Mouse (Mus musculus): Measurements from ENCODE around the gene Pigk. TPM values are rescaled to one million over a fixed set of nuclear protein-coding genes. Genes with fewer than 3 reads are reported as not detected.

Gene Pigk
- polyA plus RNA-seq, 1 experiment from 2014 or later: 44.3 TPM

DNA sequence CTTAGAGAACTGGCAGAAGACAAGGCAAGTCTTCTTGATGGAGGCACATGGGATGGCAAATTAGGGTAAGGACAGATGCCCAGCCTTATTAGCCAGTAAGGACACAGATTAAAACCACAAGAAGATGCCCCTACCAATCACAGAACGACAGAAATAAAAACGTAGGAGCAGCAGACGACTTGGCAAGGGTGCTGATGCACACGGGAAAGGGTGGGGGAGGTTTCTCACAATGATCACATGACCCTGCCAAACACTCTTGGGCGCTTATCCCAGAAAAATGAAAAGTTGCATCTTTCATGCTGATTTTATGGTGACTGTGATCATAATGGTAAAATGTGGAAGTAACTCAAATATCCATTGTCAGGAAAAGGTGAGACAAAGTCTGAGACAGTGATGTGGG lies 193.2 kb downstream of the Pigk start:
- 72% methylated on average over 5 of the region's 5 CpGs for WGBS
- no peaks in the 10 kb centered on the region for H3K27me3 ChIP-seq (ENCODE audit: control insufficient read depth, insufficient read depth, low read length)
- H3K36me3 ChIP-seq (ENCODE audit: control insufficient read depth, insufficient read depth, low read length): no peaks in the 10 kb centered on the region
- H3K9ac ChIP-seq (ENCODE audit: low read length): no peak overlapping the region
- no peak overlapping the region for H3K27ac ChIP-seq (replicated peaks in 1 of 2; ENCODE audit: control insufficient read depth in 1 of 2, insufficient read depth in 1 of 2, low read depth in 2 of 2, low read length in 2 of 2)
- H3K4me1 ChIP-seq (ENCODE audit: control insufficient read depth in 2 of 2, insufficient read depth in 2 of 2, low read length in 2 of 2): no peaks in the 10 kb centered on the region; a peak in 1 of 4 replicates
- H3K9me3 ChIP-seq (ENCODE audit: control insufficient read depth, low read length): no peaks in the 10 kb centered on the region
- no peak overlapping the region for H3K4me2 ChIP-seq (ENCODE audit: low read length)
- no peak for ATAC-seq (ENCODE audit: insufficient number of reproducible peaks, insufficient read depth, low FRiP score, low read depth)
- no peak overlapping the region for H3K4me3 ChIP-seq (ENCODE audit: control insufficient read depth in 1 of 2, insufficient read depth in 1 of 2, low read depth in 1 of 2, low read length in 2 of 2)

DNA sequence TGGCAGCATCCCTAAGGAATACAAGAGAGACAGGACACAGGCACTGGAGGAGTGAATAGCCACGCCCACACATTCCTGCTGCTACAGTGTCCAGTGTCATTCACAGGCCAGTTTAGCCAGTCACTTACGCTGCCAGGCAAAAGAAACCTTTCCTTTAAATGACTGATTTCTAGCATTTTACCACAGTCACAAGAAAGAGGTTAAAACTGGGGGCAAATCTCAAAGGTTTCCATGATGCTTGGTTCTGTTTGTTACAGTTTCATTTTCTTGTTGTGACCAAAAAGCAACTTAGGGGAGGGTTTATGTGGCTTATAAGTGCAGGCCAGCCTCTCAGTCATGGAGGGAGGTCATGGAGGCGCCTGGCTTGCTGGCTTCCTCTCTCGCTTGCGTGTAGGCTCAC lies 193.8 kb downstream of the Pigk start:
- peaks cover 0 to 2% of the 10 kb centered on the region in 2 experiments; a peak in 1 of 4 replicates for H3K4me1 ChIP-seq (ENCODE audit: control insufficient read depth in 2 of 2, insufficient read depth in 2 of 2, low read length in 2 of 2)
- 66% methylated on average over 5 of the region's 5 CpGs for WGBS
- ATAC-seq (ENCODE audit: insufficient number of reproducible peaks, insufficient read depth, low FRiP score, low read depth): no peak
- H3K4me3 ChIP-seq (ENCODE audit: control insufficient read depth in 1 of 2, insufficient read depth in 1 of 2, low read depth in 1 of 2, low read length in 2 of 2): no peak overlapping the region
- no peaks in the 10 kb centered on the region for H3K9me3 ChIP-seq (ENCODE audit: control insufficient read depth, low read length)
- no peak overlapping the region for H3K4me2 ChIP-seq (ENCODE audit: low read length)
- H3K36me3 ChIP-seq (ENCODE audit: control insufficient read depth, insufficient read depth, low read length): no peaks in the 10 kb centered on the region
- H3K9ac ChIP-seq (ENCODE audit: low read length): no peak overlapping the region
- no peaks in the 10 kb centered on the region for H3K27me3 ChIP-seq (ENCODE audit: control insufficient read depth, insufficient read depth, low read length)
- H3K27ac ChIP-seq (replicated peaks in 1 of 2; ENCODE audit: control insufficient read depth in 1 of 2, insufficient read depth in 1 of 2, low read depth in 2 of 2, low read length in 2 of 2): no peak overlapping the region

DNA sequence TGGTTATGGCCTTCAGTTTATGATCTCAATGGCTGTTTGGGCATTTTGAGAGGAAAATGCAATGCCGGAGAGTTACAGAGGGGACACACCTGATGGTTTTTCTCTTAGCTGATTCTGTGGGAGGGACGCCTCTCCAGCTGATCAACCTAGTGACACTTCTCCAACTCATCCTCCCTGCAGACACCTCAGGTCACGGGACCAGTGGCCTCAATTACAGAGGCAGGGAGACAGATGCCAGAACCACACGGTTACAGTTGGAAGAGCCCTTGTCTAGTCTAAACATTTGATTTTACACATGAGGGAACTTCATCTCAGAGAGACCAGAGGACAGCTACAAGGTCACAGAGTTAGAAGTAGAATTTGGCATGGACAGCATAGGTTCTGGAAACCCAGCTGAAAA lies 197.7 kb downstream of the Pigk start:
- no peak for ATAC-seq (ENCODE audit: insufficient number of reproducible peaks, insufficient read depth, low FRiP score, low read depth)
- H3K27me3 ChIP-seq (ENCODE audit: control insufficient read depth, insufficient read depth, low read length): no peaks in the 10 kb centered on the region
- WGBS: 79% methylated on average over 4 of the region's 4 CpGs

GRCm38 (mm10) chr3:152912216-152913101 lies 198.6 kb downstream of the Pigk start:
- Histone ChIP-seq H3K4me1 (ENCODE audit: control insufficient read depth in 2 of 2, insufficient read depth in 2 of 2, low read length in 2 of 2) (peaks cover 0 to 2% of the 10 kb centered on the region in 2 experiments; a peak in 1 of 4 replicates), H3K9ac (ENCODE audit: low read length) (no peak overlapping the region), H3K4me3 (ENCODE audit: control insufficient read depth in 1 of 2, insufficient read depth in 1 of 2, low read depth in 1 of 2, low read length in 2 of 2) (no peak overlapping the region), H3K27ac (replicated peaks in 1 of 2; ENCODE audit: control insufficient read depth in 1 of 2, insufficient read depth in 1 of 2, low read depth in 2 of 2, low read length in 2 of 2) (no peak overlapping the region), H3K4me2 (ENCODE audit: low read length) (no peak overlapping the region), H3K9me3 (ENCODE audit: control insufficient read depth, low read length) (no peaks in the 10 kb centered on the region), H3K27me3 (ENCODE audit: control insufficient read depth, insufficient read depth, low read length) (no peaks in the 10 kb centered on the region), H3K36me3 (ENCODE audit: control insufficient read depth, insufficient read depth, low read length) (no peaks in the 10 kb centered on the region)
- WGBS: 74% methylated on average over 23 of the region's 23 CpGs
- no peak for ATAC-seq (ENCODE audit: insufficient number of reproducible peaks, insufficient read depth, low FRiP score, low read depth)

More for the DNA sequence above, 197.7 kb downstream of the Pigk start:
- peaks cover 0 to 2% of the 10 kb centered on the region in 2 experiments; a peak in 1 of 4 replicates for H3K4me1 ChIP-seq (ENCODE audit: control insufficient read depth in 2 of 2, insufficient read depth in 2 of 2, low read length in 2 of 2)
- no peaks in the 10 kb centered on the region for H3K9me3 ChIP-seq (ENCODE audit: control insufficient read depth, low read length)
- no peak overlapping the region for H3K4me2 ChIP-seq (ENCODE audit: low read length)
- no peak overlapping the region for H3K27ac ChIP-seq (replicated peaks in 1 of 2; ENCODE audit: control insufficient read depth in 1 of 2, insufficient read depth in 1 of 2, low read depth in 2 of 2, low read length in 2 of 2)
- H3K9ac ChIP-seq (ENCODE audit: low read length): no peak overlapping the region
- H3K36me3 ChIP-seq (ENCODE audit: control insufficient read depth, insufficient read depth, low read length): no peaks in the 10 kb centered on the region
- H3K4me3 ChIP-seq (ENCODE audit: control insufficient read depth in 1 of 2, insufficient read depth in 1 of 2, low read depth in 1 of 2, low read length in 2 of 2): no peak overlapping the region

- ATAC-seq (ENCODE audit: insufficient number of reproducible peaks, insufficient read depth, low FRiP score, low read depth): no peak
- Histone ChIP-seq H3K4me2 (ENCODE audit: low read length) (no peak overlapping the region), H3K4me3 (ENCODE audit: control insufficient read depth in 1 of 2, insufficient read depth in 1 of 2, low read depth in 1 of 2, low read length in 2 of 2) (no peak overlapping the region), H3K27ac (replicated peaks in 1 of 2; ENCODE audit: control insufficient read depth in 1 of 2, insufficient read depth in 1 of 2, low read depth in 2 of 2, low read length in 2 of 2) (no peak overlapping the region), H3K4me1 (ENCODE audit: control insufficient read depth in 2 of 2, insufficient read depth in 2 of 2, low read length in 2 of 2) (peaks cover 0 to 2% of the 10 kb centered on the region in 2 experiments; a peak in 1 of 4 replicates), H3K36me3 (ENCODE audit: control insufficient read depth, insufficient read depth, low read length) (no peaks in the 10 kb centered on the region), H3K27me3 (ENCODE audit: control insufficient read depth, insufficient read depth, low read length) (no peaks in the 10 kb centered on the region), H3K9ac (ENCODE audit: low read length) (no peak overlapping the region), H3K9me3 (ENCODE audit: control insufficient read depth, low read length) (no peaks in the 10 kb centered on the region)
- WGBS: 75% methylated on average over 10 of the region's 10 CpGs
Observed at GRCm38 (mm10) chr3:152913150-152913549, 199.2 kb downstream of the Pigk start.

- H3K4me3 ChIP-seq (ENCODE audit: control insufficient read depth in 1 of 2, insufficient read depth in 1 of 2, low read depth in 1 of 2, low read length in 2 of 2): no peak overlapping the region
- no peak overlapping the region for H3K27ac ChIP-seq (replicated peaks in 1 of 2; ENCODE audit: control insufficient read depth in 1 of 2, insufficient read depth in 1 of 2, low read depth in 2 of 2, low read length in 2 of 2)
- H3K4me1 ChIP-seq (ENCODE audit: control insufficient read depth in 2 of 2, insufficient read depth in 2 of 2, low read length in 2 of 2): peaks cover 0 to 2% of the 10 kb centered on the region in 2 experiments; a peak in 1 of 4 replicates
- ATAC-seq (ENCODE audit: insufficient number of reproducible peaks, insufficient read depth, low FRiP score, low read depth): no peak
- no peaks in the 10 kb centered on the region for H3K36me3 ChIP-seq (ENCODE audit: control insufficient read depth, insufficient read depth, low read length)
- no peaks in the 10 kb centered on the region for H3K27me3 ChIP-seq (ENCODE audit: control insufficient read depth, insufficient read depth, low read length)
- no peak overlapping the region for H3K9ac ChIP-seq (ENCODE audit: low read length)
- H3K9me3 ChIP-seq (ENCODE audit: control insufficient read depth, low read length): no peaks in the 10 kb centered on the region
- no peak overlapping the region for H3K4me2 ChIP-seq (ENCODE audit: low read length)
- WGBS: 90% methylated on average over 3 of the region's 3 CpGs
Observed at GRCm38 (mm10) chr3:152913625-152914024, 199.7 kb downstream of the Pigk start.

DNA sequence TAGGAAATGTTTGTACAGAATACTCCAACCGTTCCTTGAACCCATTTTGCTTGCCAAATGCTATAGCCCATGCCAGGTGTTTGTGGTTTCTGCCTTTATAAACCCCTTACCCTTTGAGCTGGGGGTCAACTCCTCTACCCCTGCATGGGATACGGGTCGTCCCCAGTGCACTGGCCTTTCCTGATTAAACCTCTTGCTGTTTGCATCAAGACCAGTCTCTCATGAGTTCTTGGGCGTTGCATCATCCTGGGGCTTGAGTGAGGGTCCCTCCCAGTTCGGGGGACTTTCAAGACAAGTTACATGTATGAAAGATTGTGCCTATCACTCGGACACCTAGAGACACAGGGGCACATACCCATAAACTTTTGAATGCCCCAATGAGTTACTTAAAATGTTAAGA lies 200.5 kb downstream of the Pigk start:
- Histone ChIP-seq H3K4me3 (ENCODE audit: control insufficient read depth in 1 of 2, insufficient read depth in 1 of 2, low read depth in 1 of 2, low read length in 2 of 2) (no peak overlapping the region), H3K4me2 (ENCODE audit: low read length) (no peak overlapping the region), H3K27me3 (ENCODE audit: control insufficient read depth, insufficient read depth, low read length) (no peaks in the 10 kb centered on the region), H3K9me3 (ENCODE audit: control insufficient read depth, low read length) (no peaks in the 10 kb centered on the region), H3K36me3 (ENCODE audit: control insufficient read depth, insufficient read depth, low read length) (no peaks in the 10 kb centered on the region), H3K9ac (ENCODE audit: low read length) (no peak overlapping the region), H3K27ac (replicated peaks in 1 of 2; ENCODE audit: control insufficient read depth in 1 of 2, insufficient read depth in 1 of 2, low read depth in 2 of 2, low read length in 2 of 2) (no peak overlapping the region), H3K4me1 (ENCODE audit: control insufficient read depth in 2 of 2, insufficient read depth in 2 of 2, low read length in 2 of 2) (peaks cover 0 to 2% of the 10 kb centered on the region in 2 experiments; a peak in 1 of 4 replicates)
- no peak for ATAC-seq (ENCODE audit: insufficient number of reproducible peaks, insufficient read depth, low FRiP score, low read depth)
- WGBS: 87% methylated on average over 6 of the region's 6 CpGs
